Mouse (Mus musculus): ENCODE measurements around the gene Ak1.

DNA sequence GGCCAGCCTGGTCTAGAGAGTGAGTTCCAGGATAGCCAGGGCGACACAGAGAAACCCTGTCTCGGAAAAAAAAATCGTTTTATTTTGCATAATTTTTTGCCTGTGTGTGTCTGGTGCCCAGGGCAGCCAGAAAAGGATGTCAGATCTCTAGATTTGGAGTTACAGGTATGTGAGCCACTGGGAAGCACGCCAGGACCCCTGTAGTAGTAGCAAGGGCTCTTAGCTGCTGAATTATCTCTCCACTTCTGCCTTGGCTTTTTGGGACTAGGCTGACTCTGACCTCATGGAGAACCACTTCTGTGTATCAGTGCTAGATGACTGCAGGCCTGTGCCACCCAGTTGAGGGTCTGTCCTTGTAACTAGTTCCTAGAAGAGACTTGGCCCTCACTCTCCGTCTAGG lies 20.3 kb downstream of the Ak1 start:
- no peak for TF ChIP-seq GATA1 (IDR thresholded peaks at IDR 0.05; ENCODE audit: borderline replicate concordance, low read length)
- TF ChIP-seq FLI1 (IDR thresholded peaks at IDR 0.05; ENCODE audit: low read length), result no peak
